Mouse (Mus musculus): ENCODE results near the gene Tmed9. TPM values are rescaled to one million over a fixed set of nuclear protein-coding genes. Genes with fewer than 3 reads are reported as not detected.

Tmed9 gene
- total and polyA plus RNA-seq, 3 experiments, result 64.5 to 95.7 (median 85.5) TPM

- Histone ChIP-seq H3K27me3 (ENCODE audit: control insufficient read depth, insufficient read depth, low read length) (no peaks in the 10 kb centered on the region), H3K4me1 (ENCODE audit: control insufficient read depth, insufficient read depth, low read length) (peaks cover 4% of the 10 kb centered on the region), H3K36me3 (ENCODE audit: control insufficient read depth, insufficient read depth, low read length) (peaks cover 2% of the 10 kb centered on the region), H3K9ac (ENCODE audit: low read depth, low read length) (no peak overlapping the region), H3K79me2 (replicated peaks; ENCODE audit: control insufficient read depth, insufficient read depth, low read length) (no peaks in the 10 kb centered on the region), H3K4me3 (no peak overlapping the region), H3K27ac (no peak overlapping the region)
- intact Hi-C loops (cut with DNase I), result no loop called here
- no peak for TF ChIP-seq POLR2A (IDR thresholded peaks at IDR 0.05; ENCODE audit: insufficient read depth, low read depth, low read length)
- DNase-seq, result peak in 1 of 2 experiments; percentile 18
- 68% methylated on average over 12 of the region's 12 CpGs for WGBS
Observed at GRCm38 (mm10) chr13:55595375-55595774, 21.8 kb downstream of the Tmed9 start.

- TF ChIP-seq EP300 (IDR thresholded peaks at IDR 0.05; ENCODE audit: insufficient read depth, low read depth, low read length) (no peak), CTCF (IDR thresholded peaks at IDR 0.05) (no peak), POLR2A (IDR thresholded peaks at IDR 0.05; ENCODE audit: insufficient read depth, low read depth, low read length) (no peak)
- H3K36me3 ChIP-seq (ENCODE audit: control insufficient read depth, insufficient read depth, low read length), result peaks cover 2% of the 10 kb centered on the region
- WGBS, result 95% methylated on average over 12 of the region's 12 CpGs
- peaks cover 4% of the 10 kb centered on the region for H3K4me1 ChIP-seq (ENCODE audit: control insufficient read depth, insufficient read depth, low read length)
- H3K79me2 ChIP-seq (replicated peaks; ENCODE audit: control insufficient read depth, insufficient read depth, low read length), result no peaks in the 10 kb centered on the region
- no peak overlapping the region for H3K9ac ChIP-seq (ENCODE audit: low read depth, low read length)
- H3K27me3 ChIP-seq (ENCODE audit: control insufficient read depth, insufficient read depth, low read length), result no peaks in the 10 kb centered on the region
- H3K27ac ChIP-seq, result no peak overlapping the region
- no peak overlapping the region for H3K4me3 ChIP-seq
- intact Hi-C loops (cut with DNase I), result no loop called here
- no peak for DNase-seq
Observed at GRCm38 (mm10) chr13:55596802-55597201, 23.3 kb downstream of the Tmed9 start.

- peak within 1 kb of the TSS; percentile 74 for H3K27ac ChIP-seq
- intact Hi-C loops (cut with DNase I), result loop anchor here (2.0 kb wide), 2 partner anchors 23 to 127 kb away; partner anchors contain the start of genes Caml and Pcbd2
- 7% methylated on average over 50 of the region's 51 CpGs for WGBS
- no peaks in the 10 kb centered on the region for H3K27me3 ChIP-seq (ENCODE audit: control insufficient read depth, insufficient read depth, low read length)
- peak within 1 kb of the TSS; percentile 97 for H3K4me3 ChIP-seq
- peak; percentile 89 to 96 for DNase-seq
- no peaks in the 10 kb centered on the region; the same call in 1 of the 2 replicates for H3K36me3 ChIP-seq (ENCODE audit: control insufficient read depth, insufficient read depth, low read length)
- peaks cover 3% of the 10 kb centered on the region for H3K4me1 ChIP-seq (ENCODE audit: control insufficient read depth, insufficient read depth, low read length)
- peak within 1 kb of the TSS; percentile 88 for H3K9ac ChIP-seq (ENCODE audit: low read depth, low read length)
- no peak for TF ChIP-seq CTCF (IDR thresholded peaks at IDR 0.05)
- peak; percentile 64; the same call in 1 of the 2 replicates for TF ChIP-seq POLR2A (IDR thresholded peaks at IDR 0.05; ENCODE audit: insufficient read depth, low read depth, low read length)
- 0 out of 2 replicates have a peak, but pooled peaks have one; percentile 19 for TF ChIP-seq EP300 (IDR thresholded peaks at IDR 0.05; ENCODE audit: insufficient read depth, low read depth, low read length)
- no peaks in the 10 kb centered on the region for H3K79me2 ChIP-seq (replicated peaks; ENCODE audit: control insufficient read depth, insufficient read depth, low read length)
Observed at GRCm38 (mm10) chr13:55599566-55600540, 26.3 kb downstream of the Tmed9 start, which contains the start of gene B4galt7. Gene B4galt7 (plus strand): TSS chr13:55599896.

- H3K27ac ChIP-seq, result peak overlapping the region; percentile 74; the same call in 1 of the 2 replicates
- H3K4me3 ChIP-seq, result peak overlapping the region; percentile 97
- WGBS, result 7% methylated on average over 9 of the region's 9 CpGs
- H3K9ac ChIP-seq (ENCODE audit: low read depth, low read length), result peak overlapping the region; percentile 88
- DNase-seq, result peak in 1 of 2 experiments; percentile 20
- no peaks in the 10 kb centered on the region for H3K27me3 ChIP-seq (ENCODE audit: control insufficient read depth, insufficient read depth, low read length)
- intact Hi-C loops (cut with DNase I), result loop anchor here (1.0 to 2.0 kb wide), 3 partner anchors 22 to 126 kb away; partner anchors contain the start of genes Caml and Pcbd2
- peaks cover 3% of the 10 kb centered on the region for H3K4me1 ChIP-seq (ENCODE audit: control insufficient read depth, insufficient read depth, low read length)
- TF ChIP-seq CTCF (IDR thresholded peaks at IDR 0.05) (no peak), POLR2A (IDR thresholded peaks at IDR 0.05; ENCODE audit: insufficient read depth, low read depth, low read length) (no peak), EP300 (IDR thresholded peaks at IDR 0.05; ENCODE audit: insufficient read depth, low read depth, low read length) (no peak)
- H3K36me3 ChIP-seq (ENCODE audit: control insufficient read depth, insufficient read depth, low read length), result no peaks in the 10 kb centered on the region; the same call in 1 of the 2 replicates
- H3K79me2 ChIP-seq (replicated peaks; ENCODE audit: control insufficient read depth, insufficient read depth, low read length), result no peaks in the 10 kb centered on the region
Observed at GRCm38 (mm10) chr13:55600657-55601056, 27.1 kb downstream of the Tmed9 start.

- no peak overlapping the region for H3K27ac ChIP-seq
- intact Hi-C loops (cut with DNase I), result loop anchor here (1.0 to 2.0 kb wide), 3 partner anchors 21 to 125 kb away; partner anchors contain the start of genes Caml and Pcbd2
- WGBS, result 3% methylated on average over 3 of the region's 3 CpGs
- H3K36me3 ChIP-seq (ENCODE audit: control insufficient read depth, insufficient read depth, low read length), result no peaks in the 10 kb centered on the region
- no peak overlapping the region for H3K9ac ChIP-seq (ENCODE audit: low read depth, low read length)
- no peaks in the 10 kb centered on the region for H3K79me2 ChIP-seq (replicated peaks; ENCODE audit: control insufficient read depth, insufficient read depth, low read length)
- peak; percentile 67 to 89 for DNase-seq
- no peak overlapping the region for H3K4me3 ChIP-seq
- H3K4me1 ChIP-seq (ENCODE audit: control insufficient read depth, insufficient read depth, low read length), result peaks cover 3% of the 10 kb centered on the region
- no peaks in the 10 kb centered on the region for H3K27me3 ChIP-seq (ENCODE audit: control insufficient read depth, insufficient read depth, low read length)
- 0 out of 2 replicates have a peak, but pooled peaks have one; percentile 55 for TF ChIP-seq EP300 (IDR thresholded peaks at IDR 0.05; ENCODE audit: insufficient read depth, low read depth, low read length)
- TF ChIP-seq CTCF (IDR thresholded peaks at IDR 0.05), result no peak; the same call in none of the 2 replicates
Observed at GRCm38 (mm10) chr13:55601611-55602010, 28.1 kb downstream of the Tmed9 start.
